Mouse (Mus musculus) testis, postnatal 10 days (tissue): ENCODE results near the gene Dscam.

Experiments
- DNase-seq: peaks from one replicate; pipeline ENCODE4 v3.0.0; 2021; ENCODE audit warnings: low spot score

Dscam gene

GRCm38 (mm10) chr16:96651444-96651843, 519.1 kb downstream of the Dscam start:
- no peak for DNase-seq

- no peak for DNase-seq
Measured at GRCm38 (mm10) chr16:96640101-96640500, 530.5 kb downstream of the Dscam start.

GRCm38 (mm10) chr16:96635916-96636315, 534.6 kb downstream of the Dscam start:
- DNase-seq, result no peak

- no peak for DNase-seq
Measured at GRCm38 (mm10) chr16:96634791-96635143, 535.8 kb downstream of the Dscam start.

GRCm38 (mm10) chr16:96634097-96634790, 536.3 kb downstream of the Dscam start:
- DNase-seq, result no peak

- DNase-seq, result no peak
Measured at GRCm38 (mm10) chr16:96630241-96630640, 540.3 kb downstream of the Dscam start.

GRCm38 (mm10) chr16:96629623-96630022, 540.9 kb downstream of the Dscam start:
- DNase-seq, result no peak

- no peak for DNase-seq
Measured at GRCm38 (mm10) chr16:96625468-96625867, 545.1 kb downstream of the Dscam start.

GRCm38 (mm10) chr16:96624570-96625411, 545.8 kb downstream of the Dscam start:
- no peak for DNase-seq

GRCm38 (mm10) chr16:96620861-96621260, 549.7 kb downstream of the Dscam start:
- no peak for DNase-seq

GRCm38 (mm10) chr16:96620402-96620801, 550.1 kb downstream of the Dscam start:
- DNase-seq, result no peak

- no peak for DNase-seq
Measured at GRCm38 (mm10) chr16:96617772-96618171, 552.8 kb downstream of the Dscam start.

- no peak for DNase-seq
Measured at GRCm38 (mm10) chr16:96613275-96613674, 557.3 kb downstream of the Dscam start.

- DNase-seq, result peak; percentile 66
Measured at GRCm38 (mm10) chr16:96610806-96611205, 559.7 kb downstream of the Dscam start.

- DNase-seq, result no peak
Measured at GRCm38 (mm10) chr16:96602206-96602605, 568.3 kb downstream of the Dscam start.

- no peak for DNase-seq
Measured at GRCm38 (mm10) chr16:96600791-96601190, 569.8 kb downstream of the Dscam start.

GRCm38 (mm10) chr16:96599401-96600060, 571.0 kb downstream of the Dscam start:
- DNase-seq, result no peak

- no peak for DNase-seq
Measured at GRCm38 (mm10) chr16:96575841-96576240, 594.7 kb downstream of the Dscam start.

- no peak for DNase-seq
Measured at GRCm38 (mm10) chr16:96567428-96567827, 603.1 kb downstream of the Dscam start.

- DNase-seq, result no peak
Measured at GRCm38 (mm10) chr16:96563350-96564257, 606.9 kb downstream of the Dscam start.

GRCm38 (mm10) chr16:96559796-96560195, 610.8 kb downstream of the Dscam start:
- DNase-seq, result no peak

- DNase-seq, result no peak
Measured at GRCm38 (mm10) chr16:96558341-96558740, 612.2 kb downstream of the Dscam start.
